Comparison of ENCODE assay signal across 8 mouse cellular contexts in the genomic region with DNA sequence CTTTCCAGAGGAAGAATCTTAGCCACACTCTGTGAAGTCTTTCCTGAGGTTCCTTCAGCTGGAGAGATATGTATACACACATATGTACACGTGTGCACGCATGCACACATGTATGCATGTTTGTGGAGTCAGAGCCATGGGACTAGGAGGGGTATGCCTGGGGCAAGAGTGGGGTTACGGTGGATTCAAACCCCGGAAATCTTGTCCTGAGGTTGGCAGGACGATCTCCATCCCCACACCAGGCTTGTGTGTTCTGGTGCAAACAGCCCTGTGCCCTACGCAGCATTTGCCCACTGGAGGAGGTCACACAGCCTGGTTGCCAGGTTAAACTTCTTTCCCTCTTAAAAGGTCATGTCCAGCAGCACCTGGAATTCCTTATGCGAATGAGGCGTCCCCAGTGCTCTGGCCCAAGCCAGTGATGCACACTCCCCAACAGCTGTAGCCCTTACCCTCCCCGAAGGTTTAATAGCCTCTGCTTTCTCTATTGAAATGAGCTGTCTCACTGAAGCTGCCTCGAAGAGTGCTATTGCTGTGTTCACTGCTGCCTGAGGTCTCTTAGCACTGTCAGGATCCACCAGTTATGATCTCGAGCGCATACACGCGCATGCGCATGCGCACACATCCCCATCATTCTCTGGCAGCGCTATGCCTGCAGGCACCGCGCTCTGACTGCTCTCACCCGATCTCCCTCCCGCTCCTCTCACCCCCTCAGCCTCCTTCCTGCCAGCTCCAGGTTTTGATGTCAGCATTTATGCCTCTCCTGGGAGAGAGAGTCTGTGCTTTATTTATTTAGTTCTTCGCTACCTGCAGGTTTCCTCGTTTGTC.
DNase-seq lines count a peak whose midpoint lies in the region; ATAC-seq and TF ChIP-seq lines count a peak whose summit lies in the region.

No protein-coding gene starts in this region.

- H3K27ac ChIP-seq in ES-Bruce4 (ENCODE audit: insufficient read depth, low read length), result no peak overlapping the region
- peak overlapping the region; percentile 43; the same call in 1 of the 2 replicates for H3K27ac ChIP-seq in forebrain, embryonic 11.5 days (ENCODE audit: low read depth, low read length)
- peak overlapping the region; percentile 81 for H3K27ac ChIP-seq in hindbrain, embryonic 15.5 days (replicated peaks)
- H3K27ac ChIP-seq in midbrain, embryonic 12.5 days (replicated peaks), result peak overlapping the region; percentile 52; the same call in 1 of the 2 replicates
- no peak overlapping the region for H3K27ac ChIP-seq in stomach, embryonic 15.5 days

- no peaks in the 10 kb centered on the region for H3K4me1 ChIP-seq in ES-Bruce4 (ENCODE audit: control insufficient read depth, insufficient read depth, low read length)
- H3K4me1 ChIP-seq in forebrain, embryonic 11.5 days (replicated peaks; ENCODE audit: control insufficient read depth, insufficient read depth, low read length), result 0 out of 2 replicates have a peak, but pooled peaks cover 4% of the 10 kb centered on the region
- peaks cover 12% of the 10 kb centered on the region for H3K4me1 ChIP-seq in hindbrain, embryonic 15.5 days (replicated peaks)
- H3K4me1 ChIP-seq in midbrain, embryonic 12.5 days, result peaks cover 4% of the 10 kb centered on the region; the same call in 1 of the 2 replicates
- no peaks in the 10 kb centered on the region for H3K4me1 ChIP-seq in stomach, embryonic 15.5 days

- WGBS in forebrain, embryonic 11.5 days, result 61% methylated on average over 23 of the region's 23 CpGs
- WGBS in hindbrain, embryonic 15.5 days, result 56% methylated on average over 23 of the region's 23 CpGs
- WGBS in midbrain, embryonic 12.5 days, result 71% methylated on average over 23 of the region's 23 CpGs
- WGBS in stomach, embryonic 15.5 days, result 68% methylated on average over 23 of the region's 23 CpGs

- H3K36me3 ChIP-seq in ES-Bruce4 (ENCODE audit: control insufficient read depth, insufficient read depth, low read length, poor library complexity, severe bottlenecking), result no peaks in the 10 kb centered on the region
- peaks cover 4% of the 10 kb centered on the region; the same call in 1 of the 2 replicates for H3K36me3 ChIP-seq in forebrain, embryonic 11.5 days (ENCODE audit: control insufficient read depth, insufficient read depth, low read length)
- H3K36me3 ChIP-seq in hindbrain, embryonic 15.5 days, result peaks cover 10% of the 10 kb centered on the region
- H3K36me3 ChIP-seq in midbrain, embryonic 12.5 days, result peaks cover 20% of the 10 kb centered on the region
- peaks cover 4% of the 10 kb centered on the region; the same call in 1 of the 2 replicates for H3K36me3 ChIP-seq in stomach, embryonic 15.5 days

- H3K9ac ChIP-seq in ES-Bruce4 (ENCODE audit: low read depth, poor library complexity, severe bottlenecking), result no peak overlapping the region
- 0 out of 2 replicates have a peak overlapping the region, but pooled peaks have one; percentile 3 for H3K9ac ChIP-seq in forebrain, embryonic 11.5 days (ENCODE audit: low read length)
- H3K9ac ChIP-seq in hindbrain, embryonic 15.5 days, result no peak overlapping the region
- no peak overlapping the region for H3K9ac ChIP-seq in midbrain, embryonic 12.5 days (replicated peaks)
- no peak overlapping the region for H3K9ac ChIP-seq in stomach, embryonic 15.5 days

- H3K9me3 ChIP-seq in ES-Bruce4 (replicated peaks; ENCODE audit: control insufficient read depth, insufficient read depth, low read length, poor library complexity, severe bottlenecking), result no peaks in the 10 kb centered on the region
- H3K9me3 ChIP-seq in forebrain, embryonic 11.5 days (ENCODE audit: control insufficient read depth, low read length), result no peaks in the 10 kb centered on the region
- H3K9me3 ChIP-seq in hindbrain, embryonic 15.5 days, result no peaks in the 10 kb centered on the region
- no peaks in the 10 kb centered on the region for H3K9me3 ChIP-seq in midbrain, embryonic 12.5 days
- no peaks in the 10 kb centered on the region for H3K9me3 ChIP-seq in stomach, embryonic 15.5 days

- TF ChIP-seq CTCF in ES-Bruce4 (IDR thresholded peaks at IDR 0.05; ENCODE audit: low read depth, low read length), result no peak
- TF ChIP-seq CTCF in brain, embryonic 14.5 days (IDR thresholded peaks at IDR 0.05; ENCODE audit: borderline replicate concordance, extremely low read depth, insufficient read depth, insufficient read length), result no peak

- no peaks in the 10 kb centered on the region for H3K27me3 ChIP-seq in ES-Bruce4 (ENCODE audit: control insufficient read depth, insufficient read depth, low read length, poor library complexity, severe bottlenecking)
- H3K27me3 ChIP-seq in forebrain, embryonic 11.5 days (ENCODE audit: control insufficient read depth, insufficient read depth, low read length), result no peaks in the 10 kb centered on the region
- H3K27me3 ChIP-seq in hindbrain, embryonic 15.5 days, result no peaks in the 10 kb centered on the region
- H3K27me3 ChIP-seq in midbrain, embryonic 12.5 days, result no peaks in the 10 kb centered on the region
- no peaks in the 10 kb centered on the region for H3K27me3 ChIP-seq in stomach, embryonic 15.5 days (replicated peaks)

- TF ChIP-seq EP300 in ES-Bruce4 (IDR thresholded peaks at IDR 0.05; ENCODE audit: insufficient read depth, low read depth, low read length), result no peak

- H3K4me2 ChIP-seq in forebrain, embryonic 11.5 days (ENCODE audit: low read depth, low read length, severe bottlenecking), result peak overlapping the region; percentile 31; the same call in 1 of the 2 replicates
- peak overlapping the region; percentile 50 for H3K4me2 ChIP-seq in hindbrain, embryonic 15.5 days
- H3K4me2 ChIP-seq in midbrain, embryonic 12.5 days (replicated peaks), result peak overlapping the region; percentile 29
- peak overlapping the region; percentile 14; the same call in 1 of the 2 replicates for H3K4me2 ChIP-seq in stomach, embryonic 15.5 days

- TF ChIP-seq POLR2A in ES-Bruce4 (IDR thresholded peaks at IDR 0.05; ENCODE audit: insufficient read depth, low read length), result no peak
- no peak for TF ChIP-seq POLR2A in brain, embryonic 14.5 days (IDR thresholded peaks at IDR 0.05; ENCODE audit: borderline replicate concordance, extremely low read depth, insufficient read depth, insufficient read length, poor library complexity, severe bottlenecking)

- ATAC-seq in forebrain, embryonic 11.5 days (replicated peaks; ENCODE audit: low FRiP score), result peak; percentile 79
- ATAC-seq in hindbrain, embryonic 15.5 days (ENCODE audit: low FRiP score, low read depth), result peak; percentile 88
- peak; percentile 83 for ATAC-seq in midbrain, embryonic 12.5 days (ENCODE audit: low FRiP score, low read depth)
- ATAC-seq in stomach, embryonic 15.5 days (ENCODE audit: insufficient read depth, low FRiP score, low read depth), result peak; percentile 42; the same call in 1 of the 2 replicates

- H3K4me3 ChIP-seq in ES-Bruce4 (ENCODE audit: low read depth, low read length), result peak overlapping the region; percentile 36
- H3K4me3 ChIP-seq in forebrain, embryonic 11.5 days (ENCODE audit: low read depth, low read length), result no peak overlapping the region; the same call in 1 of the 2 replicates
- peak overlapping the region; percentile 25 for H3K4me3 ChIP-seq in hindbrain, embryonic 15.5 days
- H3K4me3 ChIP-seq in midbrain, embryonic 12.5 days, result peak overlapping the region; percentile 18; the same call in 1 of the 2 replicates
- H3K4me3 ChIP-seq in stomach, embryonic 15.5 days (replicated peaks), result no peak overlapping the region

- peak; percentile 94 for DNase-seq in brain, embryonic 14.5 days (ENCODE audit: low read depth)
- peak; percentile 76 for DNase-seq in forebrain, embryonic 11.5 days (ENCODE audit: low spot score)
- peak; percentile 61 to 84 for DNase-seq in left cerebral cortex, adult 8-10 months (ENCODE audit: low spot score in 2 of 2)
- no peak for DNase-seq in urinary bladder, postnatal 25 days (ENCODE audit: low spot score)

Comparison
In these comparisons a context has a peak if more than half of its experiments do, and no peak if none do; other contexts are left out.
1. H3K27ac ChIP-seq: peak in forebrain, embryonic 11.5 days (single experiment), hindbrain, embryonic 15.5 days (single experiment) and midbrain, embryonic 12.5 days (single experiment); none in ES-Bruce4 (single experiment) and stomach, embryonic 15.5 days (single experiment).
2. H3K4me3 ChIP-seq: peak in ES-Bruce4 (single experiment), hindbrain, embryonic 15.5 days (single experiment) and midbrain, embryonic 12.5 days (single experiment); none in forebrain, embryonic 11.5 days (single experiment) and stomach, embryonic 15.5 days (single experiment).
3. Peak in every context shown above with its lines, with median percentiles within 50 percentile points of each other: ATAC-seq and H3K4me2 ChIP-seq.